Mouse (Mus musculus) neural tube, embryonic 15.5 days (tissue): ENCODE measurements around the gene Asic4. TPM values are rescaled to one million over a fixed set of nuclear protein-coding genes. Genes with fewer than 3 reads are reported as not detected.

Experiments used
- ATAC-seq: fragments of 200-750 bp; cut with Nextera tagmentation; 2 replicates; pipeline ENCODE4 v1.8.0; 2017; ENCODE audit warnings: mild to moderate bottlenecking, moderate TSS enrichment, moderate library complexity; ENCODE audit not compliant: low FRiP score
- H3K27ac ChIP-seq: fragments of 300-500 bp; sonication (generic); replicated peaks from 2 replicates; pipeline ENCODE4 v1.5.1; 2015; ENCODE audit warnings: mild to moderate bottlenecking, inconsistent platforms
- H3K27me3 ChIP-seq: fragments of 300-500 bp; sonication (generic); replicated peaks from 2 replicates; pipeline ENCODE4 v1.6.1; 2015; ENCODE audit warnings: inconsistent platforms
- H3K36me3 ChIP-seq: fragments of 300-500 bp; sonication (generic); 2 replicates; pipeline ENCODE4 v1.6.1; 2015; ENCODE audit warnings: inconsistent platforms
- H3K4me1 ChIP-seq: fragments of 300-500 bp; sonication (generic); 2 replicates; pipeline ENCODE4 v1.6.1; 2015; ENCODE audit warnings: inconsistent platforms
- H3K4me2 ChIP-seq: fragments of 300-500 bp; sonication (generic); 2 replicates; pipeline ENCODE4 v1.6.1; 2015; ENCODE audit warnings: inconsistent platforms, mild to moderate bottlenecking, moderate library complexity
- H3K4me3 ChIP-seq: fragments of 300-500 bp; sonication (generic); replicated peaks from 2 replicates; pipeline ENCODE4 v1.5.1; 2015; ENCODE audit warnings: mild to moderate bottlenecking, inconsistent platforms
- H3K9ac ChIP-seq: fragments of 300-500 bp; sonication (generic); replicated peaks from 2 replicates; pipeline ENCODE4 v1.6.1; 2015; ENCODE audit warnings: mild to moderate bottlenecking, inconsistent platforms
- H3K9me3 ChIP-seq: fragments of 300-500 bp; sonication (generic); replicated peaks from 2 replicates; pipeline ENCODE4 v1.6.1; 2016; ENCODE audit warnings: inconsistent platforms
- WGBS: fragments of 180-500 bp; shearing (Covaris S2); methylation state at CpG from one replicate; pipeline ENCODE4 v1.1.7; 2015; ENCODE audit warnings: mixed read lengths; 5-methylcytosine and 5-hydroxymethylcytosine counted together
- polyA plus RNA-seq: library from polyadenylated mRNA; unstranded; fragments of >200 nt; fragmentation: Nextera tagmentation; extraction: Ambion mirVana; gene quantifications from 2 replicates; pipeline ENCODE4 v1.2.1, GENCODE M21; 2015

The Asic4 gene
- polyA plus RNA-seq, result 22.9 and 31.6 TPM in 2 replicates

GRCm38 (mm10) chr1:75450314-75451005 is at the start of gene Asic4:
Gene Asic4 (plus strand): TSS chr1:75450436.
- H3K27me3 ChIP-seq, result peaks cover 12% of the 10 kb centered on the region
- ATAC-seq, result no peak
- peaks cover 83% of the 10 kb centered on the region for H3K4me1 ChIP-seq

GRCm38 (mm10) chr1:75400493-75401115 is 49.6 kb upstream of the Asic4 start:
- no peak overlapping the region for H3K9ac ChIP-seq
- H3K27me3 ChIP-seq, result no peaks in the 10 kb centered on the region
- H3K4me2 ChIP-seq, result peak overlapping the region; percentile 40
- H3K36me3 ChIP-seq, result peaks cover 54% of the 10 kb centered on the region
- H3K9me3 ChIP-seq, result no peaks in the 10 kb centered on the region
- peak overlapping the region; percentile 69; the same call in 1 of the 2 replicates for H3K27ac ChIP-seq
- WGBS, result 46% methylated on average over 6 of the region's 6 CpGs
- H3K4me3 ChIP-seq, result no peak overlapping the region
- H3K4me1 ChIP-seq, result peaks cover 26% of the 10 kb centered on the region
- 0 out of 2 replicates have a peak, but pooled peaks have one; percentile 6 for ATAC-seq

More at GRCm38 (mm10) chr1:75450314-75451005, at the start of gene Asic4:
- Histone ChIP-seq H3K36me3 (no peaks in the 10 kb centered on the region), H3K9me3 (no peaks in the 10 kb centered on the region), H3K4me3 (peak within 1 kb of the TSS; percentile 41), H3K4me2 (peak within 1 kb of the TSS; percentile 77), H3K27ac (peak within 1 kb of the TSS; percentile 71), H3K9ac (peak within 1 kb of the TSS; percentile 52)
- 1% methylated on average over 35 of the region's 35 CpGs for WGBS

- ATAC-seq, result no peak
- 95% methylated on average over 3 of the region's 3 CpGs for WGBS
- Histone ChIP-seq H3K4me2 (no peak overlapping the region), H3K9me3 (no peaks in the 10 kb centered on the region), H3K9ac (no peak overlapping the region), H3K27ac (no peak overlapping the region), H3K27me3 (no peaks in the 10 kb centered on the region), H3K4me3 (no peak overlapping the region), H3K36me3 (peaks cover 61% of the 10 kb centered on the region), H3K4me1 (peaks cover 2% of the 10 kb centered on the region)
Measured at GRCm38 (mm10) chr1:75405547-75405946, 44.7 kb upstream of the Asic4 start.

- H3K4me3 ChIP-seq, result no peak overlapping the region
- H3K36me3 ChIP-seq, result peaks cover 57% of the 10 kb centered on the region
- H3K27ac ChIP-seq, result no peak overlapping the region
- H3K4me1 ChIP-seq, result no peaks in the 10 kb centered on the region
- no peak overlapping the region for H3K9ac ChIP-seq
- no peaks in the 10 kb centered on the region for H3K27me3 ChIP-seq
- no peak for ATAC-seq
- no peaks in the 10 kb centered on the region for H3K9me3 ChIP-seq
- H3K4me2 ChIP-seq, result no peak overlapping the region
- 93% methylated on average over 15 of the region's 15 CpGs for WGBS
Measured at GRCm38 (mm10) chr1:75406173-75406572, 44.1 kb upstream of the Asic4 start.

- WGBS, result 91% methylated on average over 9 of the region's 9 CpGs
Measured at GRCm38 (mm10) chr1:75407056-75407455, 43.2 kb upstream of the Asic4 start.

GRCm38 (mm10) chr1:75408210-75408609 is 42.0 kb upstream of the Asic4 start:
- H3K9ac ChIP-seq, result no peak overlapping the region
- no peak for ATAC-seq
- peaks cover 38% of the 10 kb centered on the region for H3K36me3 ChIP-seq
- H3K4me2 ChIP-seq, result no peak overlapping the region
- no peaks in the 10 kb centered on the region for H3K27me3 ChIP-seq
- H3K4me1 ChIP-seq, result 0 out of 2 replicates have a peak, but pooled peaks cover 1% of the 10 kb centered on the region
- no peaks in the 10 kb centered on the region for H3K9me3 ChIP-seq
- WGBS, result 81% methylated on average over 4 of the region's 4 CpGs
- H3K4me3 ChIP-seq, result no peak overlapping the region
- H3K27ac ChIP-seq, result no peak overlapping the region

More at GRCm38 (mm10) chr1:75407056-75407455, 43.2 kb upstream of the Asic4 start:
- H3K4me3 ChIP-seq, result no peak overlapping the region
- H3K4me2 ChIP-seq, result no peak overlapping the region
- H3K36me3 ChIP-seq, result peaks cover 48% of the 10 kb centered on the region
- no peak overlapping the region for H3K27ac ChIP-seq
- no peaks in the 10 kb centered on the region for H3K4me1 ChIP-seq
- no peaks in the 10 kb centered on the region for H3K9me3 ChIP-seq
- no peaks in the 10 kb centered on the region for H3K27me3 ChIP-seq
- ATAC-seq, result no peak
- no peak overlapping the region for H3K9ac ChIP-seq

- Histone ChIP-seq H3K4me3 (no peak overlapping the region), H3K27ac (no peak overlapping the region), H3K9me3 (no peaks in the 10 kb centered on the region), H3K36me3 (peaks cover 24% of the 10 kb centered on the region), H3K4me1 (0 out of 2 replicates have a peak, but pooled peaks cover 3% of the 10 kb centered on the region), H3K27me3 (no peaks in the 10 kb centered on the region), H3K4me2 (no peak overlapping the region), H3K9ac (no peak overlapping the region)
- 97% methylated on average over 7 of the region's 7 CpGs for whole genome bisulfite sequencing
- ATAC-seq, result no peak
Measured at GRCm38 (mm10) chr1:75409950-75410349, 40.3 kb upstream of the Asic4 start.

- H3K9ac ChIP-seq, result no peak overlapping the region
- 0 out of 2 replicates have a peak, but pooled peaks cover 3% of the 10 kb centered on the region for H3K4me1 ChIP-seq
- peaks cover 16% of the 10 kb centered on the region for H3K36me3 ChIP-seq
- no peak overlapping the region for H3K27ac ChIP-seq
- H3K27me3 ChIP-seq, result no peaks in the 10 kb centered on the region
- H3K4me3 ChIP-seq, result no peak overlapping the region
- 82% methylated on average over 3 of the region's 3 CpGs for WGBS
- H3K9me3 ChIP-seq, result no peaks in the 10 kb centered on the region
- no peak overlapping the region for H3K4me2 ChIP-seq
- ATAC-seq, result no peak
Measured at GRCm38 (mm10) chr1:75412196-75412595, 38.0 kb upstream of the Asic4 start.

GRCm38 (mm10) chr1:75413749-75414148 is 36.5 kb upstream of the Asic4 start:
- Histone ChIP-seq H3K4me3 (no peak overlapping the region), H3K9ac (no peak overlapping the region), H3K27me3 (no peaks in the 10 kb centered on the region), H3K36me3 (peaks cover 16% of the 10 kb centered on the region), H3K27ac (no peak overlapping the region), H3K4me2 (no peak overlapping the region), H3K4me1 (0 out of 2 replicates have a peak, but pooled peaks cover 3% of the 10 kb centered on the region), H3K9me3 (no peaks in the 10 kb centered on the region)
- WGBS, result 61% methylated on average over 3 of the region's 3 CpGs
- ATAC-seq, result no peak

GRCm38 (mm10) chr1:75421794-75422193 is 28.4 kb upstream of the Asic4 start:
- peaks cover 3% of the 10 kb centered on the region; the same call in 1 of the 2 replicates for H3K36me3 ChIP-seq
- peaks cover 23% of the 10 kb centered on the region for H3K4me1 ChIP-seq
- H3K27ac ChIP-seq, result no peak overlapping the region
- H3K27me3 ChIP-seq, result peaks cover 41% of the 10 kb centered on the region
- no peaks in the 10 kb centered on the region for H3K9me3 ChIP-seq
- H3K4me3 ChIP-seq, result no peak overlapping the region
- WGBS, result 11% methylated on average over 20 of the region's 20 CpGs
- ATAC-seq, result no peak; the same call in 1 of the 2 replicates
- no peak overlapping the region for H3K9ac ChIP-seq
- peak overlapping the region; percentile 56 for H3K4me2 ChIP-seq

GRCm38 (mm10) chr1:75422216-75422822 is 27.9 kb upstream of the Asic4 start:
- Histone ChIP-seq H3K9ac (peak overlapping the region; percentile 36), H3K4me1 (peaks cover 23% of the 10 kb centered on the region), H3K27ac (no peak overlapping the region), H3K4me2 (peak overlapping the region; percentile 56), H3K27me3 (peaks cover 41% of the 10 kb centered on the region), H3K4me3 (peak overlapping the region; percentile 31), H3K36me3 (peaks cover 3% of the 10 kb centered on the region; the same call in 1 of the 2 replicates), H3K9me3 (no peaks in the 10 kb centered on the region)
- 6% methylated on average over 32 of the region's 32 CpGs for WGBS
- no peak for ATAC-seq
